Mouse (Mus musculus) kidney, postnatal 0 days (tissue): ENCODE measurements around the gene Ikzf1. TPM values are rescaled to one million over a fixed set of nuclear protein-coding genes. Genes with fewer than 3 reads are reported as not detected.

Experiments used
- ATAC-seq: fragments of 200-750 bp; cut with Nextera tagmentation; replicated peaks from 2 replicates; pipeline ENCODE4 v1.8.0; 2017; ENCODE audit warnings: low read depth, moderate number of reproducible peaks, moderate TSS enrichment, moderate library complexity; ENCODE audit not compliant: low FRiP score
- DNase-seq: peaks from one replicate; pipeline ENCODE4 v3.0.0-alpha.2; 2016; ENCODE audit warnings: low spot score
- H3K27ac ChIP-seq: fragments of 300-500 bp; sonication (generic); 2 replicates; pipeline ENCODE4 v1.5.1; 2014; ENCODE audit warnings: mild to moderate bottlenecking
- H3K27me3 ChIP-seq: fragments of 300-500 bp; sonication (generic); 2 replicates; pipeline ENCODE4 v1.6.1; 2014; ENCODE audit warnings: low read length, mixed read lengths; ENCODE audit not compliant: insufficient read depth
- H3K36me3 ChIP-seq: fragments of 300-500 bp; sonication (generic); 2 replicates; pipeline ENCODE4 v1.6.1; 2014; ENCODE audit warnings: low read length, mixed read lengths; ENCODE audit not compliant: insufficient read depth
- H3K4me1 ChIP-seq: fragments of 300-500 bp; sonication (generic); replicated peaks from 2 replicates; pipeline ENCODE4 v1.6.1; 2014; ENCODE audit warnings: antibody characterized with exemption, low read length, mixed read lengths; ENCODE audit not compliant: insufficient read depth
- H3K4me2 ChIP-seq: fragments of 300-500 bp; sonication (generic); 2 replicates; pipeline ENCODE4 v1.6.1; 2014; ENCODE audit warnings: mild to moderate bottlenecking, low read length, moderate library complexity, mixed read lengths
- H3K4me3 ChIP-seq: fragments of 300-500 bp; sonication (generic); replicated peaks from 2 replicates; pipeline ENCODE4 v1.5.1; 2014; ENCODE audit warnings: low read depth, low read length
- H3K9ac ChIP-seq: fragments of 300-500 bp; sonication (generic); 2 replicates; pipeline ENCODE4 v1.6.1; 2014; ENCODE audit warnings: low read depth, low read length
- H3K9me3 ChIP-seq: fragments of 300-500 bp; sonication (generic); replicated peaks from 2 replicates; pipeline ENCODE4 v1.6.1; 2016; ENCODE audit warnings: low read length, inconsistent platforms, mixed read lengths
- CTCF ChIP-seq: IDR thresholded peaks from 2 replicates; pipeline ENCODE4 v1.5.1; 2016; ENCODE audit warnings: antibody characterized with exemption, low read depth, mild to moderate bottlenecking, moderate library complexity
- WGBS: fragments of 180-500 bp; shearing (Covaris S2); extraction: QIAGEN DNeasy Blood & Tissue Kit; methylation state at CpG from one replicate; pipeline ENCODE4 v1.1.7; 2014; 5-methylcytosine and 5-hydroxymethylcytosine counted together
- polyA plus RNA-seq: library from polyadenylated mRNA; unstranded; fragments of >200 nt; fragmentation: Nextera tagmentation; extraction: Ambion mirVana; gene quantifications from 2 replicates; pipeline ENCODE4 v1.2.1, GENCODE M21; 2015

Ikzf1 gene
- polyA plus RNA-seq, 1 experiment from 2014 or later: 0.63 TPM

- DNase-seq: no peak
- no peak overlapping the region for H3K9ac ChIP-seq
Measured at GRCm38 (mm10) chr11:11726807-11727276, 42.0 kb downstream of the Ikzf1 start.

GRCm38 (mm10) chr11:11727936-11728556 lies 43.2 kb downstream of the Ikzf1 start:
- DNase-seq (no peak), ATAC-seq (no peak)
- no peak overlapping the region for H3K9ac ChIP-seq
- no peaks in the 10 kb centered on the region for H3K36me3 ChIP-seq
- H3K27ac ChIP-seq: no peak overlapping the region
- H3K4me1 ChIP-seq: no peaks in the 10 kb centered on the region
- H3K4me3 ChIP-seq: no peak overlapping the region
- TF ChIP-seq CTCF: no peak
- H3K9me3 ChIP-seq: no peaks in the 10 kb centered on the region
- no peak overlapping the region for H3K4me2 ChIP-seq
- WGBS: 86% methylated on average over 10 of the region's 10 CpGs
- no peaks in the 10 kb centered on the region for H3K27me3 ChIP-seq

More at GRCm38 (mm10) chr11:11726807-11727276, 42.0 kb downstream of the Ikzf1 start:
- Histone ChIP-seq H3K9me3 (no peaks in the 10 kb centered on the region), H3K27me3 (no peaks in the 10 kb centered on the region), H3K36me3 (no peaks in the 10 kb centered on the region), H3K4me3 (no peak overlapping the region), H3K4me1 (no peaks in the 10 kb centered on the region), H3K27ac (no peak overlapping the region), H3K4me2 (no peak overlapping the region)
- WGBS: 55% methylated on average over 4 of the region's 4 CpGs
- no peak for ATAC-seq
- no peak for TF ChIP-seq CTCF

GRCm38 (mm10) chr11:11729216-11729615 lies 44.4 kb downstream of the Ikzf1 start:
- WGBS: 81% methylated on average over 6 of the region's 6 CpGs
- Histone ChIP-seq H3K27ac (no peak overlapping the region), H3K36me3 (no peaks in the 10 kb centered on the region), H3K9me3 (no peaks in the 10 kb centered on the region), H3K27me3 (no peaks in the 10 kb centered on the region), H3K4me3 (no peak overlapping the region), H3K4me1 (no peaks in the 10 kb centered on the region), H3K9ac (no peak overlapping the region), H3K4me2 (no peak overlapping the region)
- DNase-seq (no peak), ATAC-seq (no peak)
- no peak for TF ChIP-seq CTCF

- Histone ChIP-seq H3K4me1 (no peaks in the 10 kb centered on the region), H3K4me2 (no peak overlapping the region), H3K9me3 (no peaks in the 10 kb centered on the region), H3K9ac (no peak overlapping the region), H3K36me3 (no peaks in the 10 kb centered on the region), H3K27ac (no peak overlapping the region), H3K27me3 (no peaks in the 10 kb centered on the region), H3K4me3 (no peak overlapping the region)
- WGBS: 91% methylated on average over 1 of the region's 1 CpGs
- DNase-seq (no peak), ATAC-seq (no peak)
- no peak for TF ChIP-seq CTCF
Measured at GRCm38 (mm10) chr11:11730062-11730461, 45.3 kb downstream of the Ikzf1 start.

- Histone ChIP-seq H3K27ac (no peak overlapping the region), H3K4me3 (no peak overlapping the region), H3K9me3 (no peaks in the 10 kb centered on the region), H3K27me3 (no peaks in the 10 kb centered on the region), H3K9ac (no peak overlapping the region), H3K4me1 (no peaks in the 10 kb centered on the region), H3K4me2 (no peak overlapping the region), H3K36me3 (no peaks in the 10 kb centered on the region)
- ATAC-seq (no peak), DNase-seq (no peak)
- 85% methylated on average over 1 of the region's 1 CpGs for WGBS
- no peak for TF ChIP-seq CTCF
Measured at GRCm38 (mm10) chr11:11731727-11732126, 46.9 kb downstream of the Ikzf1 start.

- Histone ChIP-seq H3K36me3 (no peaks in the 10 kb centered on the region), H3K9ac (no peak overlapping the region), H3K27ac (no peak overlapping the region), H3K4me2 (no peak overlapping the region), H3K4me3 (no peak overlapping the region), H3K27me3 (no peaks in the 10 kb centered on the region), H3K9me3 (no peaks in the 10 kb centered on the region), H3K4me1 (no peaks in the 10 kb centered on the region)
- ATAC-seq (no peak), DNase-seq (no peak)
- TF ChIP-seq CTCF: no peak
- 80% methylated on average over 8 of the region's 8 CpGs for WGBS
Measured at GRCm38 (mm10) chr11:11732972-11733770, 48.4 kb downstream of the Ikzf1 start.
